Mouse (Mus musculus) midbrain, embryonic 15.5 days (tissue): ENCODE measurements around the gene Tinagl1. TPM values are rescaled to one million over a fixed set of nuclear protein-coding genes. Genes with fewer than 3 reads are reported as not detected.

Experiments
- ATAC-seq: fragments of 200-750 bp; cut with Nextera tagmentation; replicated peaks from 2 replicates; pipeline ENCODE4 v1.8.0; 2017; ENCODE audit warnings: moderate TSS enrichment
- H3K27ac ChIP-seq: fragments of 300-500 bp; sonication (generic); 2 replicates; pipeline ENCODE4 v1.5.1; 2015; ENCODE audit warnings: mild to moderate bottlenecking, inconsistent platforms
- H3K27me3 ChIP-seq: fragments of 300-500 bp; sonication (generic); replicated peaks from 2 replicates; pipeline ENCODE4 v1.6.1; 2015; ENCODE audit warnings: inconsistent platforms
- H3K36me3 ChIP-seq: fragments of 300-500 bp; sonication (generic); replicated peaks from 2 replicates; pipeline ENCODE4 v1.6.1; 2015; ENCODE audit warnings: inconsistent platforms
- H3K4me1 ChIP-seq: fragments of 300-500 bp; sonication (generic); 2 replicates; pipeline ENCODE4 v1.6.1; 2015; ENCODE audit warnings: inconsistent platforms
- H3K4me2 ChIP-seq: fragments of 300-500 bp; sonication (generic); 2 replicates; pipeline ENCODE4 v1.6.1; 2015; ENCODE audit warnings: inconsistent platforms, mild to moderate bottlenecking, moderate library complexity
- H3K4me3 ChIP-seq: fragments of 300-500 bp; sonication (generic); 2 replicates; pipeline ENCODE4 v1.5.1; 2015; ENCODE audit warnings: mild to moderate bottlenecking, inconsistent platforms
- H3K9ac ChIP-seq: fragments of 300-500 bp; sonication (generic); 2 replicates; pipeline ENCODE4 v1.6.1; 2015; ENCODE audit warnings: mild to moderate bottlenecking, inconsistent platforms
- H3K9me3 ChIP-seq: fragments of 300-500 bp; sonication (generic); 2 replicates; pipeline ENCODE4 v1.6.1; 2016; ENCODE audit warnings: inconsistent platforms
- WGBS: fragments of 180-500 bp; shearing (Covaris S2); methylation state at CpG from one replicate; pipeline ENCODE4 v1.1.7; 2015; ENCODE audit warnings: mixed read lengths; 5-methylcytosine and 5-hydroxymethylcytosine counted together
- polyA plus RNA-seq: library from polyadenylated mRNA; unstranded; fragments of >200 nt; fragmentation: Nextera tagmentation; extraction: Ambion mirVana; gene quantifications from 2 replicates; pipeline ENCODE4 v1.2.1, GENCODE M21; 2015

Tinagl1 gene
- polyA plus RNA-seq, 1 experiment from 2014 or later = 5.1 TPM

GRCm38 (mm10) chr4:130131448-130132105, 43.3 kb downstream of the Tinagl1 start:
- H3K27ac ChIP-seq = no peak overlapping the region
- H3K4me1 ChIP-seq = no peaks in the 10 kb centered on the region
- H3K9me3 ChIP-seq = no peaks in the 10 kb centered on the region
- H3K27me3 ChIP-seq = no peaks in the 10 kb centered on the region; the same call in 1 of the 2 replicates
- peaks cover 5% of the 10 kb centered on the region; the same call in 1 of the 2 replicates for H3K36me3 ChIP-seq
- no peak overlapping the region for H3K4me2 ChIP-seq
- WGBS = 83% methylated on average over 7 of the region's 7 CpGs
- H3K9ac ChIP-seq = no peak overlapping the region
- H3K4me3 ChIP-seq = no peak overlapping the region
- ATAC-seq = no peak

GRCm38 (mm10) chr4:130130641-130131350, 44.1 kb downstream of the Tinagl1 start:
- Histone ChIP-seq H3K36me3 (peaks cover 13% of the 10 kb centered on the region; the same call in 1 of the 2 replicates), H3K9ac (no peak overlapping the region), H3K27me3 (no peaks in the 10 kb centered on the region; the same call in 1 of the 2 replicates), H3K27ac (no peak overlapping the region), H3K4me2 (no peak overlapping the region), H3K4me3 (no peak overlapping the region), H3K9me3 (no peaks in the 10 kb centered on the region), H3K4me1 (no peaks in the 10 kb centered on the region)
- WGBS = 52% methylated on average over 13 of the region's 13 CpGs
- ATAC-seq = no peak

GRCm38 (mm10) chr4:130130082-130130481, 44.8 kb downstream of the Tinagl1 start:
- no peak for ATAC-seq
- H3K9ac ChIP-seq = no peak overlapping the region
- no peak overlapping the region for H3K4me2 ChIP-seq
- H3K36me3 ChIP-seq = peaks cover 14% of the 10 kb centered on the region; the same call in 1 of the 2 replicates
- H3K27ac ChIP-seq = no peak overlapping the region
- H3K4me3 ChIP-seq = no peak overlapping the region
- 73% methylated on average over 10 of the region's 10 CpGs for WGBS
- H3K4me1 ChIP-seq = no peaks in the 10 kb centered on the region
- no peaks in the 10 kb centered on the region for H3K27me3 ChIP-seq
- no peaks in the 10 kb centered on the region for H3K9me3 ChIP-seq

GRCm38 (mm10) chr4:130128907-130129306, 46.0 kb downstream of the Tinagl1 start:
- ATAC-seq = no peak
- no peak overlapping the region for H3K27ac ChIP-seq

GRCm38 (mm10) chr4:130125935-130126334, 49.0 kb downstream of the Tinagl1 start:
- ATAC-seq = no peak
- H3K36me3 ChIP-seq = peaks cover 19% of the 10 kb centered on the region; the same call in 1 of the 2 replicates
- no peaks in the 10 kb centered on the region for H3K9me3 ChIP-seq
- no peak overlapping the region for H3K27ac ChIP-seq
- H3K9ac ChIP-seq = no peak overlapping the region
- H3K27me3 ChIP-seq = no peaks in the 10 kb centered on the region
- H3K4me3 ChIP-seq = no peak overlapping the region
- WGBS = 88% methylated on average over 5 of the region's 5 CpGs
- no peak overlapping the region for H3K4me2 ChIP-seq
- no peaks in the 10 kb centered on the region for H3K4me1 ChIP-seq

More at GRCm38 (mm10) chr4:130128907-130129306, 46.0 kb downstream of the Tinagl1 start:
- H3K27me3 ChIP-seq = no peaks in the 10 kb centered on the region
- WGBS = 94% methylated on average over 5 of the region's 5 CpGs
- H3K4me2 ChIP-seq = no peak overlapping the region
- H3K9me3 ChIP-seq = no peaks in the 10 kb centered on the region
- no peaks in the 10 kb centered on the region for H3K4me1 ChIP-seq
- no peak overlapping the region for H3K4me3 ChIP-seq
- peaks cover 14% of the 10 kb centered on the region; the same call in 1 of the 2 replicates for H3K36me3 ChIP-seq
- no peak overlapping the region for H3K9ac ChIP-seq

GRCm38 (mm10) chr4:130125164-130125563, 49.8 kb downstream of the Tinagl1 start:
- H3K9me3 ChIP-seq = no peaks in the 10 kb centered on the region
- H3K27me3 ChIP-seq = no peaks in the 10 kb centered on the region
- H3K36me3 ChIP-seq = peaks cover 19% of the 10 kb centered on the region; the same call in 1 of the 2 replicates
- WGBS = 94% methylated on average over 6 of the region's 6 CpGs
- ATAC-seq = no peak
- H3K9ac ChIP-seq = no peak overlapping the region
- H3K4me3 ChIP-seq = no peak overlapping the region
- H3K27ac ChIP-seq = no peak overlapping the region
- no peaks in the 10 kb centered on the region for H3K4me1 ChIP-seq
- H3K4me2 ChIP-seq = no peak overlapping the region

GRCm38 (mm10) chr4:130124110-130124509, 50.8 kb downstream of the Tinagl1 start:
- 91% methylated on average over 4 of the region's 4 CpGs for WGBS
- Histone ChIP-seq H3K9ac (no peak overlapping the region), H3K9me3 (no peaks in the 10 kb centered on the region), H3K27ac (no peak overlapping the region), H3K4me2 (no peak overlapping the region), H3K27me3 (no peaks in the 10 kb centered on the region), H3K4me3 (no peak overlapping the region), H3K36me3 (peaks cover 19% of the 10 kb centered on the region; the same call in 1 of the 2 replicates), H3K4me1 (no peaks in the 10 kb centered on the region)
- ATAC-seq = no peak

- no peak for ATAC-seq
- H3K9ac ChIP-seq = no peak overlapping the region
- H3K4me3 ChIP-seq = no peak overlapping the region
- H3K36me3 ChIP-seq = peaks cover 19% of the 10 kb centered on the region; the same call in 1 of the 2 replicates
- no peaks in the 10 kb centered on the region for H3K27me3 ChIP-seq
- no peaks in the 10 kb centered on the region for H3K9me3 ChIP-seq
- H3K27ac ChIP-seq = no peak overlapping the region
- no peak overlapping the region for H3K4me2 ChIP-seq
- WGBS = 90% methylated on average over 5 of the region's 5 CpGs
- H3K4me1 ChIP-seq = no peaks in the 10 kb centered on the region
Observed at GRCm38 (mm10) chr4:130123020-130123419, 51.9 kb downstream of the Tinagl1 start.

GRCm38 (mm10) chr4:130121560-130121959, 53.4 kb downstream of the Tinagl1 start:
- Histone ChIP-seq H3K4me3 (no peak overlapping the region), H3K27me3 (no peaks in the 10 kb centered on the region), H3K9me3 (no peaks in the 10 kb centered on the region), H3K9ac (no peak overlapping the region), H3K4me2 (no peak overlapping the region), H3K36me3 (peaks cover 13% of the 10 kb centered on the region; the same call in 1 of the 2 replicates), H3K4me1 (no peaks in the 10 kb centered on the region), H3K27ac (no peak overlapping the region)
- 80% methylated on average over 8 of the region's 8 CpGs for WGBS
- ATAC-seq = no peak

- no peak for ATAC-seq
- H3K9ac ChIP-seq = no peak overlapping the region
- H3K4me2 ChIP-seq = no peak overlapping the region
- WGBS = 73% methylated on average over 4 of the region's 4 CpGs
- no peak overlapping the region for H3K27ac ChIP-seq
- H3K36me3 ChIP-seq = peaks cover 5% of the 10 kb centered on the region; the same call in 1 of the 2 replicates
- no peaks in the 10 kb centered on the region for H3K27me3 ChIP-seq
- H3K4me3 ChIP-seq = no peak overlapping the region
- no peaks in the 10 kb centered on the region for H3K4me1 ChIP-seq
- no peaks in the 10 kb centered on the region for H3K9me3 ChIP-seq
Observed at GRCm38 (mm10) chr4:130120752-130121151, 54.2 kb downstream of the Tinagl1 start.
